Mouse (Mus musculus): Measurements from ENCODE around the gene Syn3.

DNA sequence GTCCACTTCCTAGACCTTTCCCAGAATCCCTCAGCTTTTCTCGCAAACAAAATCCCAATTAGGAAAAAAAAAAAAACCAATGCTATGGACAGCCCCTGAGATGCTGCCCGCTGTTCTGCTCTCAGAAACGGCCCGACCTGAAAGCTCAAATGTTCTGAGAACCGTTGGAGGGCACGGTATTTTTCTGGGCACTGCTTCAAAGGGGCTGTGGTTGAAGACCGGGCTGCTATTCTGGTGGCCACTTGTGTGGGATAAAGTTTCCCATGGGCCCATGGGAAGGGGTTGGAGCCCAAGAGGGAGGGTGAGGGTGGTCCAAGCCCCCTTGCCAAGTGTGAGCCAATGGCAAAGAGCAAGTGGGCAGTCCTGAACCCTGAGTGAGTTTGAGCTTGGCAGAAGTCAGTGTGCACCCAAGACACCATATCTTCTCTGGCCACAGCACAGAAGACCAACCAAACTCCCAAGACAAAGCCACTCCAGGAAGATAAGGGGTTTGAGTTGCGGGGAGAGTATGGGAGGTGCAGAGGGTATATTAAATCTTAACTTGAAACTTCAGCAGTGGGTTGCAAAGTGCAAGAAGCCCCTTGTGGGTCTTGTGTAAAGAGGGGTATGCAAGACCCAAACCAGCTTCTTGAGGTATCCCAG lies 169.3 kb downstream of the Syn3 start:
- TF ChIP-seq POLR2A (IDR thresholded peaks at IDR 0.05; ENCODE audit: low read depth, low read length) (no peak), CTCF (IDR thresholded peaks at IDR 0.05; ENCODE audit: extremely low read depth, insufficient read depth, insufficient read length, insufficient replicate concordance) (no peak)
